Mouse (Mus musculus) liver, embryonic 11.5 days (tissue): Measurements from ENCODE around the gene Gpr1. TPM values are rescaled to one million over a fixed set of nuclear protein-coding genes. Genes with fewer than 3 reads are reported as not detected.
"Not testable (repeated sequence)": the region's sequence is repeated elsewhere in the genome, so short reads cannot be mapped to it uniquely, and the experiment has no call there.

Experiments
- ATAC-seq: fragments of 200-750 bp; cut with Nextera tagmentation; replicated peaks from 2 replicates; pipeline ENCODE4 v1.8.0; 2017; ENCODE audit warnings: moderate number of reproducible peaks, mild to moderate bottlenecking, moderate TSS enrichment, moderate library complexity; ENCODE audit not compliant: low FRiP score
- DNase-seq: peaks from one replicate; pipeline ENCODE4 v3.0.0-alpha.2; 2017; ENCODE audit warnings: low spot score
- H3K27ac ChIP-seq: fragments of 300-500 bp; sonication (generic); 2 replicates; pipeline ENCODE4 v1.5.1; 2014; ENCODE audit warnings: mild to moderate bottlenecking, low read depth, low read length, control low read depth
- H3K27me3 ChIP-seq: fragments of 300-500 bp; sonication (generic); replicated peaks from 2 replicates; pipeline ENCODE4 v1.6.1; 2014; ENCODE audit warnings: low read length, mixed read lengths; ENCODE audit not compliant: control insufficient read depth, insufficient read depth
- H3K36me3 ChIP-seq: fragments of 300-500 bp; sonication (generic); 2 replicates; pipeline ENCODE4 v1.6.1; 2014; ENCODE audit warnings: mild to moderate bottlenecking, low read length, moderate library complexity, mixed read lengths; ENCODE audit not compliant: control insufficient read depth, insufficient read depth
- H3K4me1 ChIP-seq: fragments of 300-500 bp; sonication (generic); replicated peaks from 2 replicates; pipeline ENCODE4 v1.6.1; 2014; ENCODE audit warnings: low read length, mixed read lengths; ENCODE audit not compliant: control insufficient read depth, insufficient read depth
- H3K4me2 ChIP-seq: fragments of 300-500 bp; sonication (generic); 2 replicates; pipeline ENCODE4 v1.6.1; 2014; ENCODE audit warnings: mild to moderate bottlenecking, control low read depth, moderate library complexity
- H3K4me3 ChIP-seq: fragments of 300-500 bp; sonication (generic); 2 replicates; pipeline ENCODE4 v1.5.1; 2014; ENCODE audit warnings: low read depth, low read length, control low read depth
- H3K9ac ChIP-seq: fragments of 300-500 bp; sonication (generic); 2 replicates; pipeline ENCODE4 v1.6.1; 2014; ENCODE audit warnings: low read depth, low read length, control low read depth
- H3K9me3 ChIP-seq: fragments of 300-500 bp; sonication (generic); 2 replicates; pipeline ENCODE4 v1.6.1; 2016; ENCODE audit warnings: low read length, inconsistent platforms, mixed read lengths; ENCODE audit not compliant: control insufficient read depth
- WGBS: fragments of 180-500 bp; shearing (Covaris S2); extraction: QIAGEN DNeasy Blood & Tissue Kit; methylation state at CpG from one replicate; pipeline ENCODE4 v1.1.7; 2014; 5-methylcytosine and 5-hydroxymethylcytosine counted together
- polyA plus RNA-seq: library from polyadenylated mRNA; unstranded; fragments of >200 nt; fragmentation: Nextera tagmentation; extraction: Ambion mirVana; gene quantifications from 2 replicates; pipeline ENCODE4 v1.2.1, GENCODE M21; 2014

The Gpr1 gene
- polyA plus RNA-seq, 1 experiment from 2014 or later = 0.14 TPM

DNA sequence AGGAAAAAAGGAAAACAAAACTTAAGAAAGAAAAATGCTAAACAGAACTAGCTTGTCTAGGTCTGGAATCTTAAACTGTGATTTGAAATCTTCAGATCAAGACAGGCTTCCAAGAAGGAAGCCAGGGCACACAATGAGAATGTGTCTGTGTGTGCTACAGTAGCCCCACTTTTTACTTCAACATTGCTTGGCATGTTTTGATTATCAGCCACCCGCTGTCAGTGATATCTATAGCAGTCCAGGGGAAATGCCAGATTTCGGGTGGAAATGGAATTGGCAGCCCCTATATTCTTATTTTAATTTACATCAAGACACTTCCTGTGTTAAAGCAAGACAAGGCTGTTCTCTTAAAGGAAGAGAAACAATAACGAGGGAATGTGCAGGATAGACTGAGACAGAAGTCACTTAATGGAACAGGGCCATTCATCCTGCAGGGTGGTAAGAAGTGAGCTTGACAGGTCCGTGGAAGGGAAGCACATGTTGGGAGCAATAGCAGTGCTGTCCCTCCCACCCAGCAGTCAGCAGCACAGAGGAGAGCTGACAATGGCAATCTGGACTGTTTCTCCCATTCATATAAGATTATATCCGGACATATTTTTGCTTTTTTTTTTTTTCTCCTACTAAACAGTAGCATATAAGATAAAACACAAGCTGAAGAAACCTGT, 18.4 kb downstream of the Gpr1 start:
- DNase-seq (no peak), ATAC-seq (no peak)
- H3K27ac ChIP-seq = no peak overlapping the region
- H3K27me3 ChIP-seq = no peaks in the 10 kb centered on the region
- H3K9ac ChIP-seq = no peak overlapping the region
- H3K4me3 ChIP-seq = no peak overlapping the region
- WGBS = 62% methylated on average over 5 of the region's 5 CpGs
- H3K4me1 ChIP-seq = no peaks in the 10 kb centered on the region
- no peaks in the 10 kb centered on the region for H3K36me3 ChIP-seq
- H3K9me3 ChIP-seq = no peaks in the 10 kb centered on the region
- no peak overlapping the region for H3K4me2 ChIP-seq

DNA sequence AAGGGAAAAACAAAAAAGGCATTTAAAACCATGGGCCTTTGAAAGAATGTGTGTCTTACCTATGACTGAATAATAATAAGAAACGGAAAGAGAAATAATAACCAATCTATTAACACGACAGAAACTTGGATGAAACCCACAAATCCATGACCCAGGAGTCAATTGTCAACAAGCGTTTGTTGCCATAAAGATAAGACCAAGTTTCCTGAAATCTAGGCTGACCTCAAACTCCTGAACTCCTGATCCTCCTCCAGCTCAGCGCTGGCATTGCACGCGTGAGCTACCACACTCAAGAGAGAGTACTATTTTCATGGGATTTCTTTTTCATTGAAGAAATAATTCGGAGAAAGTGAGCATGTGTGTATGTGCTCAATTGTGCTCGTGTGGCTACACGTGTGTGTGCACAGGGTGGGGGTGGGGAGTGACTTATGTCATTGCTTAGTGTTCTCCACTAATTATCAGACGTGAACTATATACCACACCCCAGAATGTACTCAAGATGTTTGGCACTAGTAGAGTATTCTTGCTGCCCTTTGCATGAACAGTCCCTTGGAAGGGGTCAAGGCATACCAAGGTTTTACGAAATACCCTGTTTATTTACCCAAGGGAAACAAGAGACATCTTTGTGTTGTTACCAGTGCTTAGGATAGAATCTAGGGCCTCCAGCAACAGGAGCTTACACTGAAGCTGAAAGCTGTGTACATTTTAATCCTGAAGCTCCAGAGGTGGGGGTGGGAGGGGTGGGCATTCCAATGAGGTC, 21.9 kb downstream of the Gpr1 start:
- no peak overlapping the region for H3K27ac ChIP-seq
- H3K27me3 ChIP-seq = no peaks in the 10 kb centered on the region
- ATAC-seq (no peak), DNase-seq (no peak)
- no peaks in the 10 kb centered on the region for H3K9me3 ChIP-seq
- H3K9ac ChIP-seq = no peak overlapping the region
- WGBS = 71% methylated on average over 11 of the region's 11 CpGs
- H3K4me3 ChIP-seq = no peak overlapping the region
- H3K4me2 ChIP-seq = no peak overlapping the region
- H3K36me3 ChIP-seq = no peaks in the 10 kb centered on the region
- no peaks in the 10 kb centered on the region for H3K4me1 ChIP-seq

DNA sequence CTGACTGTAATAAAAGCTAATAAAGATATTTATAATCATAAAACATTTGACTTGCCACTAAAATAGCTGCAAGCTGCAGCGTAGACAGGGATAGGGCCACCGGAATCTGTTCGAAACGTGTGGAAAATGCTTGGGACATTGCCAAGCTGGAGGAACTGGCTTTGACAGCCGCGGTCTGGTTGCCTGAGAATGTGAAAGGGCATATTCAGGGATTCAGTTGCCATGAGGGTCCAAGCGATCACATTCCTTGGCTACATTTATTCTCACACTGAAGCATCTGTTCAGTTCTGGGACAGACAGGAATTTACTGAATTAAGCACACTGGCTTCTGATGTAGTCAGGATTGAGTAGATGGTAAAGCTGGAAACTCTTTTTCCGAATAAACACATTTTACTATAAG, 23.5 kb downstream of the Gpr1 start:
- no peak overlapping the region for H3K4me3 ChIP-seq
- 90% methylated on average over 8 of the region's 8 CpGs for WGBS
- H3K27me3 ChIP-seq = no peaks in the 10 kb centered on the region
- H3K36me3 ChIP-seq = no peaks in the 10 kb centered on the region
- no peaks in the 10 kb centered on the region for H3K9me3 ChIP-seq
- no peaks in the 10 kb centered on the region for H3K4me1 ChIP-seq
- no peak overlapping the region for H3K4me2 ChIP-seq
- H3K27ac ChIP-seq = no peak overlapping the region
- DNase-seq (no peak), ATAC-seq (no peak)
- H3K9ac ChIP-seq = no peak overlapping the region

GRCm38 (mm10) chr1:63188536-63188935, 25.8 kb downstream of the Gpr1 start:
- WGBS = 81% methylated on average over 3 of the region's 3 CpGs
- no peak overlapping the region for H3K9ac ChIP-seq
- H3K4me1 ChIP-seq = no peaks in the 10 kb centered on the region
- H3K27me3 ChIP-seq = no peaks in the 10 kb centered on the region
- H3K4me2 ChIP-seq = no peak overlapping the region
- H3K27ac ChIP-seq = no peak overlapping the region
- ATAC-seq (no peak), DNase-seq (no peak)
- no peak overlapping the region for H3K4me3 ChIP-seq
- H3K9me3 ChIP-seq = no peaks in the 10 kb centered on the region
- no peaks in the 10 kb centered on the region for H3K36me3 ChIP-seq

GRCm38 (mm10) chr1:63185430-63185829, 28.9 kb downstream of the Gpr1 start:
- WGBS = 96% methylated on average over 5 of the region's 6 CpGs
- not testable (repeated sequence) for H3K36me3 ChIP-seq, H3K9me3 ChIP-seq, H3K4me1 ChIP-seq, DNase-seq, H3K4me3 ChIP-seq, ATAC-seq, H3K27ac ChIP-seq, H3K4me2 ChIP-seq, H3K9ac ChIP-seq, H3K27me3 ChIP-seq

- Histone ChIP-seq H3K36me3 (peaks cover 17% of the 10 kb centered on the region), H3K9me3 (no peaks in the 10 kb centered on the region), H3K4me1 (peaks cover 6% of the 10 kb centered on the region; the same call in 1 of the 2 replicates), H3K27me3 (no peaks in the 10 kb centered on the region), H3K4me3 (no peak overlapping the region), H3K4me2 (no peak overlapping the region), H3K27ac (no peak overlapping the region), H3K9ac (no peak overlapping the region)
- no peak for DNase-seq
- 61% methylated on average over 10 of the region's 10 CpGs for WGBS
- ATAC-seq = no peak
Observed at GRCm38 (mm10) chr1:63182636-63183270, 31.6 kb downstream of the Gpr1 start.

GRCm38 (mm10) chr1:63182212-63182611, 32.1 kb downstream of the Gpr1 start:
- no peak overlapping the region for H3K4me2 ChIP-seq
- peaks cover 17% of the 10 kb centered on the region for H3K36me3 ChIP-seq
- no peak overlapping the region for H3K9ac ChIP-seq
- H3K27me3 ChIP-seq = no peaks in the 10 kb centered on the region
- H3K4me3 ChIP-seq = no peak overlapping the region
- no peak for DNase-seq
- peaks cover 7% of the 10 kb centered on the region; the same call in 1 of the 2 replicates for H3K4me1 ChIP-seq
- no peak for ATAC-seq
- H3K27ac ChIP-seq = no peak overlapping the region
- H3K9me3 ChIP-seq = no peaks in the 10 kb centered on the region
- WGBS = 80% methylated on average over 5 of the region's 5 CpGs

GRCm38 (mm10) chr1:63181480-63181879, 32.9 kb downstream of the Gpr1 start:
- Histone ChIP-seq H3K9me3 (no peaks in the 10 kb centered on the region), H3K4me2 (no peak overlapping the region), H3K4me3 (no peak overlapping the region), H3K36me3 (peaks cover 17% of the 10 kb centered on the region), H3K27me3 (no peaks in the 10 kb centered on the region), H3K27ac (no peak overlapping the region), H3K4me1 (peaks cover 7% of the 10 kb centered on the region; the same call in 1 of the 2 replicates), H3K9ac (no peak overlapping the region)
- DNase-seq = no peak
- WGBS = 86% methylated on average over 1 of the region's 1 CpGs
- no peak for ATAC-seq
